Mouse (Mus musculus): ENCODE results near the gene Ubtd2.

The Ubtd2 gene

DNA sequence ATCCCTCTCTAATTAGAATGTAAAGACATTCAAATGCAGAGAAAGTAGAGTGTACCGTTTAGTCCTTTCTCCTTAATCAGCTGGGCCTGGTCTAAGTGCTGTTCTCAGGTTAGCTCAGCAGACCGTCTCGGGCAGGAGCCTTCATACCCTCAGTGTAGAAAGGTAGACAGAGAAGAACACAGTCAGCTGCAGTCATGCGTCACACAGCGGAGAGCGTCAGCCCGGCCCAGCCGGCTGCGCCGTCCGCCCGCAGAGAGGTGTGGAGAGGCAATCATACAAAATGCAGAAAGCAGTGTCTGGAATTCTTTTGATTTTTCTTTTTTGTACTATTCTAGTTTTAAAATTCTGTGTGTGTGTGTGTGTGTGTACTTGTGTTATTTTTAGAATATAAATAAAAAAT lies 90.4 kb downstream of the Ubtd2 start:
- DNase-seq (ENCODE audit: low spot score): no peak

GRCm38 (mm10) chr11:32546483-32546882 lies 91.3 kb downstream of the Ubtd2 start:
- DNase-seq (ENCODE audit: low spot score): no peak

DNA sequence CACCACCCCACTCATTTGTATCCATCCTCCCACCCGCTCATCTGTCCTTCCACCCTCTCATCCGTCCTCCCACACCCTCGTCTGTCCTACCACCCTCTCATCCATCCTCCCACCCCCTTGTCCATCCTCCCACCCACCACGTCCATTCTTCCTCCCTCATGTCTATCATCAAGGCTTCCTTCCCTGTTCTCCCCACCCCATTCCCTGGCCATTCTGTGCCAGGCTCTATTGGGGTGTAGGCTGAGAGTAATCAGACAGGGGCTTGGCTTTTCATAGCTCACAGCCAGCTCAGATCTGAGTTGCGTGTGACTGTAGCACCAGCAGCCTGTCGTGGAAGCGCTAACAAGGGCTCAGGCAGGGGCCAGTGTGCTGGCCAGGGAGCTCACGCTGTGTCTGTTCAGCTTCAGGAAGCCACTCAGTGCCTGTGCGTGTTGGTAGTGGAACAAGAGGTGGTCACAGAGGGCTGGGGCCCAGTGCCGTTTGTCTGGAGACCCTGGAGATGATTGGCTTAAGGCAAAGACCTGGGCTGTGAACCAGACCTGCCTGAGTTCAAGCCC lies 92.3 kb downstream of the Ubtd2 start:
- DNase-seq (ENCODE audit: low spot score): no peak

DNA sequence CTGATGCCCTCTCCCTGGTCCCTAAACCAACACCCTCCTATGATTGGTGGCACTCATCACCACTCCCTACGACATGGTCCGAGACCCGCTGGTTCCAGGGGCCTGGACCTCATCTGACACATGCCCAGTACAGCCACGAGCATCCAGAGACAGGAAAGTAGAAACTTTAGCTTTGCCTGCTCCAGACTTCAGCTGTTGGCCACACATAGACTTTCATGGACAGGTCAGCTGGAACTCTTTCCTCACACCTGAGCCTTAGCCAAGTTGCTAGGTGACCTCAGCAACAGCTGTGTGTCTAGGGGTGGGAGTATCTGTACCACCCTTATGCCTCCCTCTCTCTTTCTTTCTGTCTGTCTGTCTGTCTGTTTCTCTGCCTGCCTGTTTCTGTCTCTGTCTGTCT lies 93.1 kb downstream of the Ubtd2 start:
- no peak for DNase-seq (ENCODE audit: low spot score)

GRCm38 (mm10) chr11:32549236-32549635 lies 94.1 kb downstream of the Ubtd2 start:
- no peak for DNase-seq (ENCODE audit: low spot score)

DNA sequence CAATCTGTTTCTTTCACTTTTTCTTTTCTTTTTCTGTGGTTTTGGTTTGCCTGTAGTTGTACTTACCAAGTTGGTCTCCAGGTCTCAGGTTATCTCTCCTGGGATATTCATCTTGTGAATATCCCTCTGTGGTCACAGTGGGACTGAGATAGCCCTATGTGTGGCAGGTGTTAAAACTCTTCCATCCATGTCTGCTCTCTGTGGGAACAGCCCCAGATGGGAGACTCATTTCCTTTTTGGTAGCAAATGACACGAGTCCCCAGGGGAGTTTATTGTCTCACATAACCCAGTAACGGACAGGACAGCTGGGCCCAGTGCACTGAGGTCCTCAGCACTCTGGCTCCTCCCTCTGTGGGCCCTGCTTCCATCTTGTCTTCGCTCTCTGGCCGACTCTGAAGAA lies 94.9 kb downstream of the Ubtd2 start:
- no peak for DNase-seq (ENCODE audit: low spot score)

DNA sequence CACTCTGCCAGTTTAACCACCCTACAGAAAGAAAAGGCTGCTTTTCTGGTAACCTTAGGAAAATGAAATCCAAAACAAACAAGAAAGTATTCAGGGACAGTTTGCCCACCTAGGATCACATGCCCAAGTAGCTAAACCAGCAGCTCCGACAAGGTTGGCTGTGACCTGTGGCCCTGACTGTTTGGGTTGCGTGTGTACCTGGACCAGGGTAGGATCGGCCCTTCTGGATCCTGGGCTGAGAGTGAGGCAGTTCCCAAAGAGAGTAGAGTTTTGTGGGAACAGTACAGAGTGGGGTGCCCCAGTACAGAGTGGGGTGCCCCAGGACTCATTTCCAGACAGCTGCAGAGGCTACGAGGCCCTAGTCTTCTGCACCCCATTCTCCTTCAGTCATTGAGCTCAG lies 95.9 kb downstream of the Ubtd2 start:
- no peak for DNase-seq (ENCODE audit: low spot score)

DNA sequence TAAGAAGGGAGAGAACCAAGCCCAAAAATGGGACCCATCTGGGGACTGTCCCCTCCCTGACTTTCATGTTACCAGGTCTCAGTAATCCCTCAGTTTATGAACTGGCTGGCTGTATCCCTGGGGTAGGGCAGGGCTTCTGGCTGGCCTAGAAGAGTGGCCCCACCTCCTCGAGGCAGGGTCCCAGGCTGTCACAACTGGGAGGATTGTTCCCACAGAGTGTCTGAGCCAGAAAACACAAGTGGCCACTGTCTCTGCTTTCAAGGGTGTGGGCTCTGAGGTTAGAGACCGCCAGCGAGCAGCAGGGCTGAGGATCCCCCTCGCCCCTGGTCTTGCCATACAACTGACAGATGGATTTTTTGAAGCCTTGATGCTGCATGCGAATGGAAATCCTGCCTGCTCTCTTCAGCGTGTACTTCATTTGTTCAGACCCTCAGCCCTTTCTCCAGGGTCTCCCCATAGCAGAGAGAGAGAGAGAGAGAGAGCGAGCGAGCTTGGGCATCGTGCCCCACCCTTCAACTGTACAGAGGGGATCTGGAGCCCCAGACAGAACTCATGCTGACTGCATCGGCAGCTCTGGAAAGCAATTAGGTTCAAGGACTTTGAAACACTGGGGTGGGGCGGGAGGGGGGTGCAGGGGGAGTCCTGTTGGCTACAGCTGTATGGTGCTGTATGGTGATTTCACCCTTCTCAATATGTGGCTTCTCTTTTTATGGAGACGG lies 96.6 kb downstream of the Ubtd2 start:
- no peak for DNase-seq (ENCODE audit: low spot score)

GRCm38 (mm10) chr11:32552401-32553090 lies 97.4 kb downstream of the Ubtd2 start:
- DNase-seq (ENCODE audit: low spot score): no peak

- no peak for DNase-seq (ENCODE audit: low spot score)
Measured at GRCm38 (mm10) chr11:32553311-32554140, 98.4 kb downstream of the Ubtd2 start.

- DNase-seq (ENCODE audit: low spot score): no peak
Measured at GRCm38 (mm10) chr11:32554141-32555091, 99.2 kb downstream of the Ubtd2 start.

GRCm38 (mm10) chr11:32555103-32555689 lies 100.0 kb downstream of the Ubtd2 start:
- DNase-seq (ENCODE audit: low spot score): no peak

DNA sequence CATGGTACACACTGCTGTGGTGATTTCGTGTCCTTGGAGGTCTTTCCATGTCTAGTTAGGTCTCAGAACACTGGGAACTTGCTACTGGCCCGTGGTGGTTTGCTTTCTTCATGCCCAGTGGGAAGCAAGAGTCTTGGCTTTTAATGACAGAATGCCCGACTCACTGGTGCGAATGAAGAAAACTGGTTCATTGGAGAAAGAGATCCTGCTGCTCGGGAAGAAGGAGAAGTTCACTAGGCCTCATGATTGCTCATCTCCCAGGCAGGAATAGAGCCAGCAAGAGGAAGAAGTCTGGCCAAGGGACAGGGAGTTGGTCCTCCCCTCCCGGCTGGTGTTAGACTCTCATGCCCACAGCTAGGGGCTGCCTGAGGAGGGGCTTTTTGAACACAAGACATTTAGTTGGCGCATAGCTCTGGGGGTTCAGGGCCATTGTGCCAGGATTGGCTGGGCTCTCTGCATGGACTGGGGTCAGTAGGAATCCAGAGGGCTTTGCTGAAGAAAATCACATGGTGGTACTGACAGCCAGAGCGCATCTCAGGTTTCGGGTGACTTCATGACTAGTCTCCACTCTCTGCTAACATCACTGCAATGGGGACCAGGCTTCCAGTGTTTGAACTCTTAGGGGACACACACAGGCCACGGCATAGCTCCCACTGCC lies 101.3 kb downstream of the Ubtd2 start:
- no peak for DNase-seq (ENCODE audit: low spot score)

GRCm38 (mm10) chr11:32558026-32558425 lies 102.9 kb downstream of the Ubtd2 start:
- DNase-seq (ENCODE audit: low spot score): no peak

DNA sequence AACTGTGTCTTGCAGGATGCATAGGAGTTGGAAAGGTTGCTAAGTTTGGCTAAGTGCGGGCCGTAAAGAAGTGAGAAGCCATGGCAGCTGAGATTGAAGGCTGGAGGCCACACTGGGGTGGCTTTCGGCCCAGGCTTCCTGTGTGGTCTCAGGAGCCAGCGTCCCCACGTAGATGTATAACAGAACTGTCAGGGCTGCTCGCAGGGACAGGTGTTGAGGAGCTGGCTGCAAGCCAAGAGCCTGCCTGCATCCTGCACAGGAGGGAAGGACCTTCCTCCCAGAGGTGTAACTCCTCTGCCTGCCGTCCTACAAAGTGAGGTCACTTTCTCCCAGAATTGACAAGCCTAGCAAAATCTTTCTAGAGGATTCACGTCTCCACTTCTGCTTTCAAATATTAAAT lies 103.5 kb downstream of the Ubtd2 start:
- no peak for DNase-seq (ENCODE audit: low spot score)

- DNase-seq (ENCODE audit: low spot score): no peak
Measured at GRCm38 (mm10) chr11:32560015-32560770, 105.0 kb downstream of the Ubtd2 start.

DNA sequence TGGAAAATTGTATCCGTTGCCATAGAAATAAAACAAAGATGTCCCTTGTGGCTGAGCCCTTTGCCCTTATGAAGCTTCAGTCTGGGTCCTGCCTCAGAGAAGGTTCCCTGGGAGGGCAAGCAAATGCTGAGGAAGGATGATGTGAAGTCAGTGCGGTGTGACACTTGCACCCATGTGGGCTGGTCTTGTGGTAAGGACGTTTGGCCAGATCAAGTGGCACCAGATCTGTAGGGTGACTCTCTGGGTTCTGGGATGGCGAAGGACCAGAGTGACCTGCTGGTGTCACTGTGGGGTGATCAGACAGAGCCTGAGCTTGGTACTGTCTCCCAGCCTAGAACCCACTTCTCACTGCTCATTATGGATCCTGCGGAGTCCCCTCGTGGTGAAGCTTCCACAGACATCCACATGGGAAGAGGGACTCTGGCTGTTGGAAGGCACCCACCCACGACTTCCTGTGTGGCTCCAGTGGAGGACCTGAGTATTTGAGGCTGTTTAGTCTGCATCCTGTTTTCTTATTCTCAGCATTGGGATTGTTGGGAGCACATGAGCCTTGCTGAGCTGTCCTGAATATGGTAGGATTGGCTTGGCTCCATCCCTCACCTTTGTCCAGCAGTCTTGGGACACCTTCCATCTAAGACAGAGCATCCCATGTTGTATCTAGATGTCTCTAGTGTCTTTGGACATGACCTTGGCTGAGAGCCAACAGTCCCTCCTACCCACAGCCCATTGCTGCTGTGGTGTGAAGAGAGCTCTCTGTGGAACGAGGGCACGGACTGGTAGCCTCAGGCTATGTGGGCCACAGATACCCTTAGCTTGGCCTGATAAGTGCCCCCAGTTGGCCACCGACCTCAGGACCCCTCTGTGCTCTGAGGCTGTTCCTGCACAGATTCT lies 106.5 kb downstream of the Ubtd2 start:
- DNase-seq (ENCODE audit: low spot score): no peak

DNA sequence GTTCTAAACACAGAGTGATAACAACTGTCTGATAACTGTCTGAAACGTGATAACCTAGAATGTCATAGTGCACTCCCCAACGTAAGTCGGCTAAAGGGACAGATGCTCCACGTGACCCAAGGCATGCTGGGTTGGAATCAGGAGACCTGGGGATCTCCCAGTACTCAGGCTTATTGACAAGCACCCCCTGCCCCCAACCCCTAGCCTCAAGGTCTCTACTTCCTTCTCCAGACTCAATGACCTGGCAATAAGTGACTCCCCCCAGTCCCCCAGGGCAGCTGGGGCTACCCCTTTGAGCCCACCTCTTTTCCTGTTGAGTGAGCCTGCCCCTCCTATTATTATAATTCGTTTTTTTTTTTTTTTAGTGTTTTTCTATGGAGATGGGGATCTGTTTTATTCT lies 107.5 kb downstream of the Ubtd2 start:
- no peak for DNase-seq (ENCODE audit: low spot score)

- DNase-seq (ENCODE audit: low spot score): no peak
Measured at GRCm38 (mm10) chr11:32563660-32564059, 108.5 kb downstream of the Ubtd2 start.

All from spleen, adult 12 weeks (tissue).